Mouse (Mus musculus) frontal cortex, postnatal 10 days (tissue): ENCODE measurements around the gene Slc2a8.

Experiments used
- DNase-seq, 2 experiments: peaks; one replicate each; pipeline ENCODE4 v3.0.0; 2022; ENCODE audit warnings: low spot score in 2 of 2, mixed read lengths in 1 of 2

The Slc2a8 gene

DNA sequence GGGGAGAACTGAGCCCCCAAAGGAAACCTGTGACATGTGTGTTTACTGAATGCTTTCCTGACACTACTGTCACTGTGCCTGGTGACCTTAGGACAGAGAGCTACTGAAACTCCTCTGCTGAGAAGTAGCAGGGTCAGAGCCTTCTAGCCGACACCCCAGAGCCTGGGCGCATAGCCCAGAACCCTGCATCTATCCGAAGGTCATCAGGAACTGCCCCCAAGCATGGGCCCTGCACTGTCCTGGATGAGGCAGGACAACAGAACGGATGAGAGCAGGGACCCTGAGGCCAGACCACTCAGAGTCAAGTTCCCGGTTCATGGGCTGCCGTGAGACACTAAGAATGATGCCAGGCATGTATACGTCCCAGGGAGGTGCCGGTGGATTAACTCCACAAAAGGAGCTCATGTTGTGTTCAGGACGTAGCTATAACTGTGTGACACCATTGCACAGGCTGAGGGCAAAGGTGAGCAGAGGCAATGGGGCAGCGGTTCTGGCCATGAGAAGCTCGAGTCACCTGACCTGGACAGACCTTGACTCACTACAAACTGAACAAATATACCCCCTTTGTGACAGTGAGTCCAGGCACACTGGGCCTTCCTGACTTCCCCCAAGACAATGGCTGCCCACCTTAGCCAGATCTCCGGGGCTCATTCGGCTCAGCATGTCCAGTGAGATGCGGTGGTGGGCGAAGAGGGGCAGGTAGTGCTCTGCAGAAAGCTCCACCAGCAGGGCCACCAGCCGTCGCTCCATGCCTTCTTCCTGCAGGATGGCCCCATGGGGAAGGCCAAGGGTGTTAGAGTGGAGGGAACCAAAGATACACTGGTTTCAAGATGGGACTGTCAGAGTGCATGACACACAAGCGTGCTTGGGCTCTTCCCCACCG is 52.7 kb downstream of the Slc2a8 start:
- no peak for DNase-seq

DNA sequence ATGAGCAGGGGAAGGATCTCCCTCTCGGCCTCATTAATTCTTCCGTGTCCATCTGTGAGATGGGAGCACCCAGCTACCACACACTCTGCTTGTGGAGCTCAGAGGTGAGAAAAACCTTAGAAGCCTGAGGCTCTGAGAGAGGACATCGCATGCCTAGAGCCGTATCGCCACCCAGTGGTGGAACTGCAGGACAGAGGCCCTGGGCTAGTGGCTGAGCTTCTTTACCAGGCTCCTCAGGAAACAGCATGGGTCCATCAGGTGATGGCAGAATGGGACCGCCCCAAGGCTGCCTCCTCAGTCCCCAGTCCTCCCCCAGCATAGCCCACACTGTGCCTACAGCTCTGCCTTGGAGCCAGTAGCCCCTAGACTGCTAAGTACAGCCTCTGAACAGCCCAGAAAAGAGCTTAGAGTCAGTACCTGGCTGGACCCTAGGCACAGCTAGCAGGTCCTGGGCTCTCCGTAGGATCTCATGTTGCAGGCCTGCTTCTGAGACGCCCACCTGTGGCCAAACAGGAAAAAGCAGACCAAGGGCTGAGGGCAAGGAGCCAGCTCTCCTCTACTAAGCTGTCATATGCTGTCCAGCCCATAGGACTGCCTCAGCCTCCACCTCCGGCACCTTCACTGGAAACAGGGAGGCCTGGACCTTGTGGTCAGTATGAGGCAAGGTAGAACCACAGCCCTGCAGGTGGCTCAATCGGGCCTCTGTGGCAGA is 53.5 kb downstream of the Slc2a8 start:
- peak in 1 of 2 experiments; percentile 76 for DNase-seq

DNA sequence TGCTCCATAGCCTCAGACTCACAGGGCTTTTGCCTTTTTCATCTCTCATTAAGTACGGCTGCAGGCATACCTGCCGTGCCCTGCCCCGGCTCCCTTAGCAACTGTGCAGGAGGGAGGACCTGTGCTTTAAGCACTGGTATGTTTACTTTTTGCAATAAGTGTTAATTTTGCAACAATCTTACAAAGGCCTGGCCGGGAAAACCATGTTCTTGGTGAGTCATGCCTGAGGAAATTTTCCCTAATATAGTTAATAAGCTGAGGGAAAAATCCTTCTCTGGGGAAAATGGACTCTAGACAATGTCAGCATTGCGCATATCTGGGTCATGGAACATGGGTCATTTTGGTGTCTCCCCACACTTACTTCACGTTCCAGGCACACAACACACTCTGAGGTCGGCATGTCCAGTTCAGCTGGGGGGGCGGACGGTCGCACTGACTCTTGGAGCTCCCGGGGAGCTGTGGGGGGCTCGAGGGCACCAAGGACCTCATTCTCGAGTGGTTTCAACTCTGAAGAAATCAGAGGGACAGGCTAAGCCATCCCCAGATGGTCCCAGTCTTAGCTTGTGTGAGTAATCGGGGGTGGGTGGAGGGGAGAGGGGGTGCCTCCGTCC is 54.2 kb downstream of the Slc2a8 start:
- DNase-seq: no peak

DNA sequence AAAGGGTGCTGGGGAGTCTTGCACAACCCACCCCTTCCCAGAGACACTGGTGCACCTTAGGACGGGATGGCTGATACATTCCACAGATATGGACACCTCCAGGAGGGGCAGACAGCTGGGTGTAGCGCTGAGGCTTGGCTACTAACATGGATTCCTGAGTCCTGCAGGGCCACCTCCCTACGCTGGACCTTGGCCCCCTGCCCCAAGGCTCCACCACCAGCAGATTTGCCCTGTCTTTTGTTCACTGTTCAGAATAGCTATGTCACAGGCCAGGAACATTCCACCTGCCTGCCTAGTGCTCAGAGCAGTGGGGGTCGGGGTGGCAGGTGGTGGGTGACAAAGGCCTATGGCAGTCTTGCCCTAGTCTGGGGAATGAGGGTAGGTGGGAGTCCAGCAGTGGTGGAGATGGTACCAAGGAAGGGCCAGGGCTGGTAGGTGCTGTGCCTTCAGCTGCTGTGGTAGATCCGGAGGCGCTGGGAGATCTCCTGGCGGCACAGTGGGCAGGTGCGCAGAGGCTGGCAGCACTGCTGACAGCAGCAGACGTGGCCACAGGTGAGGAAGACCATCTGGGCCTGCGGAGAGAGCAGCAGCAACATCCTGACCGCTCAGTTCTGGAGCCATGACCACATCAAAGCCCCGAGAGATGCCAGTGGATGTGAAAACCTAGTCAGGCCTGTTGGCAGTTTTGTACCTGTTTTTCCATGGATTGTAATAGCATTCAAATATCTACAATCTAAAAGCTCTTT is 55.4 kb downstream of the Slc2a8 start:
- DNase-seq: no peak

DNA sequence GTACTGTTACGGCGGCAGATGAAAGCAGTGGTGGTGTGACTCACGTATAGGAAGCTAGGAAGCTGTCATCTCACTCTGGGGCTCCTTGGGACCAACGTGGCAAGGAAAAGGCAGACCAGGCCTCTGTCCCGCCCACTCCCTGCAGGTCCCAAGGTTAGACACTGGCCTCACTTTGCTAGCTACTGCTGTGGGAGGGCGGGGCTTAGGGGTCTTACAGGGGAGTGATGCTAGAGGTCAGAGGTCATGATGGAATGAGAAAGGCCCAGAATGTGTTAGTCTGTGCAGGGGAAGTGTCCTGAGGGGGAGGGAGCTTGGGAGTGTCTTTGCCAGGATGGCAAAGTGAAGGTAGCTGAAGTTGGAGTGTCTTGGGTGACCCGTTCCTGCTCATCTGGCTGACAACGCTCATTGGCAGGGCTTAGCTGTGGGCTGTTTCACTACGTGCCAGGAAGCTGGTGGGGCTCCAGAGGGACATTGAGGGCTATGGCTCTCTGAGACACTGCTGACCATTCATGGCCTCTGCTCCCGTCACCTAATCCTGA is 57.5 kb downstream of the Slc2a8 start:
- DNase-seq: no peak

DNA sequence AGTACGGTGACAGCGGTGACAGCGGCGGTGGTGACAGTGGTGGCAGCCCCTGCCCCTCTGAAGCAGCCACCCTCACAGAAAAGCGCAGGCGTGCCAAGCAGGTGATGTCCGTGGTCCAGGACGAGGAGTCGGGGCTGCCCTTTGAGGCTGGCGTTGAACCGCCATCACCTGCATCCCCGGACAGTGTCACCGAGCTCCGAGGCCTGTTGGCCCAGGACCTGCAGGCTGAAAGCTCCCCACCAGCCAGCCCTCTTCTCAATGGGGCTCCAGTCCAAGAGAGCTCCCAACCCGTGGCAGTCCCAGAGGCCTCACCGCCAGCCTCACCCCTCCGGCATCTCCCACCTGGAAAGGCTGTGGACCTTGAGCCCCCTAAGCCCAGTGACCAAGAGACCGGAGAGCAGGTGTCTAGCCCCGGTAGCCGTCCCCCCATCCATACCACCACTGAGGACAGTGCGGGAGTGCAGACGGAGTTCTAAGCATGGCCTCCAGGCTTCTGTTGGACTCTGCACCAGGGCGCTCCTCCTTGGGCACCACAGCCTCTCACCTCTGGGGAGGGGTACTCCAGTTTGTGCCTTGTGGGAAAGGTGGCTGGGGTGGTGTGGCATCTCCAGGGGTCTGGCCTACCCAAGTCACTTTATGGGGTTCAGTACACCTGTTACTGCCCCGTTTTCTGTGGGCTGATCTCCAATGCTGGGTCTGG is 58.2 kb downstream of the Slc2a8 start:
- DNase-seq: no peak
